Mouse (Mus musculus): ENCODE results near the gene Gspt2. TPM values are rescaled to one million over a fixed set of nuclear protein-coding genes. Genes with fewer than 3 reads are reported as not detected.

Gene Gspt2
- total RNA-seq (2023), result not detected

GRCm38 (mm10) chrX:94635961-94636563 lies at the start of gene Gspt2:
TSS of gene Gspt2 (plus strand) at chrX:94636069.

Other genes starting within 250 kb of the Gspt2 start
- 4.6 TPM for gene Maged1, start 93.9 kb upstream of the Gspt2 start, total RNA-seq (2023)
- 12.4 TPM for gene Zxdb, start 88.5 kb downstream of the Gspt2 start, total RNA-seq (2023)